Mouse (Mus musculus) G1E (cell line): Measurements from ENCODE around the gene Fmo1.

Experiments used
- CTCF ChIP-seq: IDR thresholded peaks from 2 replicates; pipeline ENCODE4 v1.5.1; 2012; ENCODE audit warnings: low read depth, low read length, inconsistent platforms, mixed read lengths
- TAL1 ChIP-seq: conservative IDR thresholded peaks from 2 replicates; pipeline ENCODE4 v1.6.1; 2012; ENCODE audit warnings: low read depth, low read length, inconsistent platforms, mixed read lengths

DNA sequence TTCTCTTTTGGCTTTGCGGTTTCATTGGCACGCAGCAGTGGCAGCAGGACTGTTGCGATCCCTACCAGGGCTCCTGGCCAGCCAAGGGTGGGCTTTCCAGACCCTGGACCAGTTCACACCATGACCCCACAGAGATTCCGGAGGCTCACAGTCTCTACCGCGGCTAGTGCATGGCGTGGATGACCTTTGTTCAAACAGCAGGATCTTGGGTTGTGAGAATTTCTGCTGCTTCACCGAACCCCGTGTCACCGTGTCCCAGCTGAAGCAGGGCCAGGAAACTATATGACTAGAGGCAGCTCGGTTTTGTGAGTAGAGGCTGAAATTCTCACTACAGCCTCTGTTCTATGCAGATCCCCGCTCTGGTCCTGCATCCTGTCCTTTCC is 7.7 kb downstream of the Fmo1 start:
- no peak for TF ChIP-seq CTCF
- TF ChIP-seq TAL1, result no peak
